Mouse (Mus musculus): Measurements from ENCODE around the gene Sh3d19. TPM values are rescaled to one million over a fixed set of nuclear protein-coding genes. Genes with fewer than 3 reads are reported as not detected.
A peak's percentile ranks its signal among the peaks of the same experiment; 100 is the strongest.

The Sh3d19 gene
- polyA plus RNA-seq, 1 experiment from 2014 or later: 39.9 TPM

- WGBS: 67% methylated on average over 6 of the region's 6 CpGs
- no peak for ATAC-seq (ENCODE audit: low FRiP score, low TSS enrichment)
Observed at GRCm38 (mm10) chr3:85931859-85932258, 39.0 kb upstream of the Sh3d19 start.

GRCm38 (mm10) chr3:85933586-85933985 lies 37.3 kb upstream of the Sh3d19 start:
- Histone ChIP-seq H3K27me3 (ENCODE audit: control insufficient read depth, insufficient read depth, low read length) (no peaks in the 10 kb centered on the region), H3K4me3 (ENCODE audit: low read length) (no peak overlapping the region), H3K4me2 (replicated peaks; ENCODE audit: low read depth, low read length) (no peak overlapping the region), H3K36me3 (ENCODE audit: control insufficient read depth, insufficient read depth, low read length) (no peaks in the 10 kb centered on the region), H3K4me1 (ENCODE audit: control insufficient read depth, insufficient read depth, low read length) (no peaks in the 10 kb centered on the region), H3K9ac (ENCODE audit: low read depth, low read length) (no peak overlapping the region), H3K9me3 (ENCODE audit: control insufficient read depth, low read length) (no peaks in the 10 kb centered on the region), H3K27ac (ENCODE audit: low read depth, low read length) (no peak overlapping the region)
- 91% methylated on average over 5 of the region's 5 CpGs for WGBS
- no peak for ATAC-seq (ENCODE audit: low FRiP score, low TSS enrichment)

More at GRCm38 (mm10) chr3:85931859-85932258, 39.0 kb upstream of the Sh3d19 start:
- no peak overlapping the region for H3K9ac ChIP-seq (ENCODE audit: low read depth, low read length)
- no peaks in the 10 kb centered on the region for H3K36me3 ChIP-seq (ENCODE audit: control insufficient read depth, insufficient read depth, low read length)
- no peak overlapping the region for H3K27ac ChIP-seq (ENCODE audit: low read depth, low read length)
- H3K4me3 ChIP-seq (ENCODE audit: low read length): no peak overlapping the region
- H3K4me1 ChIP-seq (ENCODE audit: control insufficient read depth, insufficient read depth, low read length): no peaks in the 10 kb centered on the region
- H3K27me3 ChIP-seq (ENCODE audit: control insufficient read depth, insufficient read depth, low read length): no peaks in the 10 kb centered on the region
- no peaks in the 10 kb centered on the region for H3K9me3 ChIP-seq (ENCODE audit: control insufficient read depth, low read length)
- no peak overlapping the region for H3K4me2 ChIP-seq (replicated peaks; ENCODE audit: low read depth, low read length)

GRCm38 (mm10) chr3:85950914-85951313 lies 20.0 kb upstream of the Sh3d19 start:
- H3K4me2 ChIP-seq (replicated peaks; ENCODE audit: low read depth, low read length): no peak overlapping the region
- no peak overlapping the region for H3K4me3 ChIP-seq (ENCODE audit: low read length)
- no peak overlapping the region for H3K9ac ChIP-seq (ENCODE audit: low read depth, low read length)
- ATAC-seq (ENCODE audit: low FRiP score, low TSS enrichment): no peak
- no peak overlapping the region for H3K27ac ChIP-seq (ENCODE audit: low read depth, low read length)
- no peaks in the 10 kb centered on the region for H3K36me3 ChIP-seq (ENCODE audit: control insufficient read depth, insufficient read depth, low read length)
- WGBS: 84% methylated on average over 4 of the region's 4 CpGs
- no peaks in the 10 kb centered on the region for H3K4me1 ChIP-seq (ENCODE audit: control insufficient read depth, insufficient read depth, low read length)
- no peaks in the 10 kb centered on the region for H3K9me3 ChIP-seq (ENCODE audit: control insufficient read depth, low read length)
- no peaks in the 10 kb centered on the region for H3K27me3 ChIP-seq (ENCODE audit: control insufficient read depth, insufficient read depth, low read length)

DNA sequence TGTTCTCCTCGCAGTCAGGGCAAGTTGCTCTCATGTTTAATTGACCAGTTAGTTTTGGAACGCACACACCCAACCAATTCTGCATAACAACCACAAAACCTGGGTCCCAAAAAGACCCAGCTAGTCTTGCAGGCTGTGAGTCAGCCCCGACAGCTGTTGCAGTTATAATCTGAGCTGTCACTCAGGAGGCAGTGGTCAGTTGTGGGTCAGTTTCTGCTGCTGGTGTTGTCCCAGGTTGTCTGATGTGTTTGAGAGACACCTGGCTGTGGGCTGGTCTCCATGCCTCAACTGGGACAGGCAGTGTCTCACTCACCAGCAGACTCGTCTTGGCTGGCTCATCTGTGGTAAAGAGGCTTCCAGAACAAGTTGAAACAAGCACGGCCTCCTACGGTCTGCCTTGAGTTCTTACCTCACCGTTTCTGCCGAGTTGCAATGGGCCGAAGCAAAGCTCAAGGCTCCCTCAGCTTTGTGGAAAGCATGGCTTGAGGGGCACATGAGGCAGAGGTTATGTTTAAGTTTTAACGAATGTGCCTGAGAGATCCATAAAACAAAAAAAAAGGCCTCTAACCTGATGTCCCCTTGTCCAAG lies 18.1 kb upstream of the Sh3d19 start:
- H3K9me3 ChIP-seq (ENCODE audit: control insufficient read depth, low read length): no peaks in the 10 kb centered on the region
- H3K27me3 ChIP-seq (ENCODE audit: control insufficient read depth, insufficient read depth, low read length): no peaks in the 10 kb centered on the region
- H3K27ac ChIP-seq (ENCODE audit: low read depth, low read length): no peak overlapping the region
- H3K4me2 ChIP-seq (replicated peaks; ENCODE audit: low read depth, low read length): no peak overlapping the region
- no peak for ATAC-seq (ENCODE audit: low FRiP score, low TSS enrichment)
- no peaks in the 10 kb centered on the region for H3K36me3 ChIP-seq (ENCODE audit: control insufficient read depth, insufficient read depth, low read length)
- H3K9ac ChIP-seq (ENCODE audit: low read depth, low read length): no peak overlapping the region
- no peaks in the 10 kb centered on the region for H3K4me1 ChIP-seq (ENCODE audit: control insufficient read depth, insufficient read depth, low read length)
- WGBS: 78% methylated on average over 10 of the region's 10 CpGs
- H3K4me3 ChIP-seq (ENCODE audit: low read length): no peak overlapping the region

- Histone ChIP-seq H3K9me3 (ENCODE audit: control insufficient read depth, low read length) (no peaks in the 10 kb centered on the region), H3K4me2 (replicated peaks; ENCODE audit: low read depth, low read length) (no peak overlapping the region), H3K9ac (ENCODE audit: low read depth, low read length) (no peak overlapping the region), H3K27me3 (ENCODE audit: control insufficient read depth, insufficient read depth, low read length) (no peaks in the 10 kb centered on the region), H3K4me3 (ENCODE audit: low read length) (no peak overlapping the region), H3K4me1 (ENCODE audit: control insufficient read depth, insufficient read depth, low read length) (no peaks in the 10 kb centered on the region), H3K27ac (ENCODE audit: low read depth, low read length) (no peak overlapping the region), H3K36me3 (ENCODE audit: control insufficient read depth, insufficient read depth, low read length) (no peaks in the 10 kb centered on the region)
- WGBS: 93% methylated on average over 9 of the region's 9 CpGs
- ATAC-seq (ENCODE audit: low FRiP score, low TSS enrichment): no peak
Observed at GRCm38 (mm10) chr3:85955269-85955668, 15.6 kb upstream of the Sh3d19 start.

DNA sequence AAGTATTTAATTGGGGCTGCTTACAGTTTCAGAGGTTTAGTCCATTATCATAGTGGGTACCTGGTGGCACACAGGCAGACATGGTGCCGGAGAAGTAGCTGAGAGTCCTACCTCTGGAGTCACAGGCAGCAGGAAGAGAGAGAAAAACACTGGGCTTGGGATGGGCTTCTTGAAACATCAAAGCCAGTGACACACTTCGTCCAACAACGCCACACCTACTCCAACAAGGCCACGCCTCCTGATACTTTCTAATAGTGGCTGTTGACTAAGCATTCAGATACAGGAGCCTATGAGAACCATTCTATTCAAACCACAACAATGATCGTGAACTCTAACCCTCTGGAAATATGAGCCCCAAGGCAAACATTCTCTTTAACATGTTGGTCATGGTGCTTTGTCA lies 15.2 kb upstream of the Sh3d19 start:
- Histone ChIP-seq H3K9ac (ENCODE audit: low read depth, low read length) (no peak overlapping the region), H3K9me3 (ENCODE audit: control insufficient read depth, low read length) (no peaks in the 10 kb centered on the region), H3K27ac (ENCODE audit: low read depth, low read length) (no peak overlapping the region), H3K27me3 (ENCODE audit: control insufficient read depth, insufficient read depth, low read length) (no peaks in the 10 kb centered on the region), H3K4me3 (ENCODE audit: low read length) (no peak overlapping the region), H3K4me2 (replicated peaks; ENCODE audit: low read depth, low read length) (no peak overlapping the region), H3K4me1 (ENCODE audit: control insufficient read depth, insufficient read depth, low read length) (no peaks in the 10 kb centered on the region), H3K36me3 (ENCODE audit: control insufficient read depth, insufficient read depth, low read length) (no peaks in the 10 kb centered on the region)
- 92% methylated on average over 5 of the region's 5 CpGs for WGBS
- no peak for ATAC-seq (ENCODE audit: low FRiP score, low TSS enrichment)

GRCm38 (mm10) chr3:85959669-85960068 lies 11.2 kb upstream of the Sh3d19 start:
- 71% methylated on average over 1 of the region's 1 CpGs for WGBS
- H3K9ac ChIP-seq (ENCODE audit: low read depth, low read length): no peak overlapping the region
- no peaks in the 10 kb centered on the region for H3K27me3 ChIP-seq (ENCODE audit: control insufficient read depth, insufficient read depth, low read length)
- H3K9me3 ChIP-seq (ENCODE audit: control insufficient read depth, low read length): 0 out of 2 replicates have a peak, but pooled peaks cover 5% of the 10 kb centered on the region
- no peak for ATAC-seq (ENCODE audit: low FRiP score, low TSS enrichment)
- H3K4me2 ChIP-seq (replicated peaks; ENCODE audit: low read depth, low read length): no peak overlapping the region
- no peaks in the 10 kb centered on the region for H3K36me3 ChIP-seq (ENCODE audit: control insufficient read depth, insufficient read depth, low read length)
- no peak overlapping the region for H3K27ac ChIP-seq (ENCODE audit: low read depth, low read length)
- no peak overlapping the region for H3K4me3 ChIP-seq (ENCODE audit: low read length)
- peaks cover 6% of the 10 kb centered on the region; the same call in 1 of the 2 replicates for H3K4me1 ChIP-seq (ENCODE audit: control insufficient read depth, insufficient read depth, low read length)

DNA sequence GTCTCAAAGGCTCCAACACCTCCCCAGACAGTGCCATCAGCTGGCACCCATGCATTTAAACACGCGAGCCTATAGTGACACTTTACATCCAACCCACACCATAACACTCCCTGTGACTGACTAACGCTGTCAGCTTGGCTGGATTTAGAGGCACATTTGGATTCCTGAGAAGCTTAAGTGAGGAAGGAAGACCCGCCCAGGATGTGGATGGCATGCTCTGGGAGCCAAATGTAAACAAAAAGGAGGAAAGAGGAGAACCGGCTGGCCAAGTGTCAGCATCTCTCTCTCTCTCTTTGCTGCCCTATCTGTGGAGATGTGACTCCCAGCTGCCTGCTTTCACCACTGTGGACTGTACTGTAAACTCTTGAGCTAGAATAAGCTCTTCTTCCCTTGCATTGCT lies 9.8 kb upstream of the Sh3d19 start:
- H3K4me2 ChIP-seq (replicated peaks; ENCODE audit: low read depth, low read length): no peak overlapping the region
- H3K27ac ChIP-seq (ENCODE audit: low read depth, low read length): no peak overlapping the region
- WGBS: 8% methylated on average over 5 of the region's 5 CpGs
- H3K27me3 ChIP-seq (ENCODE audit: control insufficient read depth, insufficient read depth, low read length): no peaks in the 10 kb centered on the region
- no peak overlapping the region for H3K4me3 ChIP-seq (ENCODE audit: low read length)
- peaks cover 10% of the 10 kb centered on the region; the same call in 1 of the 2 replicates for H3K4me1 ChIP-seq (ENCODE audit: control insufficient read depth, insufficient read depth, low read length)
- ATAC-seq (ENCODE audit: low FRiP score, low TSS enrichment): peak; percentile 81
- H3K36me3 ChIP-seq (ENCODE audit: control insufficient read depth, insufficient read depth, low read length): no peaks in the 10 kb centered on the region
- H3K9me3 ChIP-seq (ENCODE audit: control insufficient read depth, low read length): 0 out of 2 replicates have a peak, but pooled peaks cover 5% of the 10 kb centered on the region
- H3K9ac ChIP-seq (ENCODE audit: low read depth, low read length): no peak overlapping the region

DNA sequence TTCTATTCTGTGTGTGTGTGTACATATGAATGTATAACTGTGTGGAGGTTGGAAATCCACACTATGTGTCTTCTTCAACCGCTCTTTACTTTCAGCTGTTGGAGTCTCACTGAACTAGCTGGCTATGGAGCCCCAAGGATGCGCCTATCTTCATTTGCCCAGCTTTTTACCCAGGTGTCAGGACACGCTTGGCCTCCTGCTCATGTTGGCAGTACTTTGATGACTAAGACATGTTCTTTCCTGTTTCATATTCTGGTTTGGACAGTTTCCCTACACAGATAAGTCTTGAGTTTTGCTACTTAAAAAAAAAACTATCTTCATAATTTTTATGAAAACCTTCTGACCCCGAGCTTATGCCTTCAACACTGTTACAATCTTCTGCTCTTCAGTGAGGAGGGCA lies 5.4 kb upstream of the Sh3d19 start:
- H3K36me3 ChIP-seq (ENCODE audit: control insufficient read depth, insufficient read depth, low read length): no peaks in the 10 kb centered on the region
- H3K9ac ChIP-seq (ENCODE audit: low read depth, low read length): no peak overlapping the region
- no peaks in the 10 kb centered on the region for H3K27me3 ChIP-seq (ENCODE audit: control insufficient read depth, insufficient read depth, low read length)
- no peak overlapping the region for H3K27ac ChIP-seq (ENCODE audit: low read depth, low read length)
- no peak for ATAC-seq (ENCODE audit: low FRiP score, low TSS enrichment)
- no peak overlapping the region for H3K4me2 ChIP-seq (replicated peaks; ENCODE audit: low read depth, low read length)
- no peak overlapping the region for H3K4me3 ChIP-seq (ENCODE audit: low read length)
- 0 out of 2 replicates have a peak, but pooled peaks cover 5% of the 10 kb centered on the region for H3K9me3 ChIP-seq (ENCODE audit: control insufficient read depth, low read length)
- 81% methylated on average over 4 of the region's 4 CpGs for WGBS
- peaks cover 15% of the 10 kb centered on the region; the same call in 1 of the 2 replicates for H3K4me1 ChIP-seq (ENCODE audit: control insufficient read depth, insufficient read depth, low read length)

Measured in kidney, embryonic 14.5 days (tissue).